Mouse (Mus musculus) heart, adult 2 months (tissue): Measurements from ENCODE around the gene Surf6.

ENCODE experiments used
- CTCF ChIP-seq: fragments of 200-600 bp; IDR thresholded peaks from 2 replicates; pipeline ENCODE4 v1.8.1; 2022; ENCODE audit warnings: antibody characterized with exemption, mild to moderate bottlenecking, moderate library complexity
- POLR2A ChIP-seq: fragments of 200-500 bp; IDR thresholded peaks from 2 replicates; pipeline ENCODE4 v1.6.1; 2011; ENCODE audit warnings: mild to moderate bottlenecking, low read depth, low read length, control low read depth; ENCODE audit not compliant: insufficient read depth

DNA sequence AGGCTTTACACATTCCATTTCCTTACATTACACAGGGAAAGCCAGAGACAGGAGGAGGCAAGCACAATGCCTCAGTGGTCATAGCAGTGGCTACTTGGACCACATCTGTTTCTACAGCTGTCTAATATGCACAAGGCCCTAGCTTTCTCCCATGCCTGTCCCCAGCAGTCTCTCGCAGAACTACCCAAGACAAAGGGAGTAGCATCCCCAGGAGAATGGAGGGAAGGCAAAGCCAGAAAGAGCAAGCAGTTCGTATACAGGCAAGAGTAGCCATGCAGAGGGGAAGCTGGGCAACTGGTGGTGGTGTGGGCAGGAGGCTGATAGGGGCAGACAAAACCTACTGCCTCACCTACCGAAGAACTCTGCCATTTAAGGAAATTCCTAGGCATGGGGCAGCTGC is 3.8 kb upstream of the Surf6 start:
- TF ChIP-seq CTCF (no peak), POLR2A (no peak)
